Mouse (Mus musculus) midbrain, postnatal 0 days (tissue): ENCODE measurements at regions not wholly inside any gene's neighbourhood (a gene's known extent, or its start where the extent isn't known, plus 50 kb on each side); places are given as distances from the start of the nearest gene placed in this dataset.

ENCODE experiments used
- ATAC-seq: fragments of 200-750 bp; cut with Nextera tagmentation; 2 replicates; pipeline ENCODE4 v1.8.0; 2017; ENCODE audit warnings: moderate number of reproducible peaks, mild to moderate bottlenecking, moderate TSS enrichment, moderate library complexity; ENCODE audit not compliant: low FRiP score
- DNase-seq: peaks from one replicate; pipeline ENCODE4 v3.0.0-alpha.2; 2015; ENCODE audit warnings: low spot score
- H3K27ac ChIP-seq: fragments of 300-500 bp; sonication (generic); 2 replicates; pipeline ENCODE4 v1.5.1; 2014; ENCODE audit warnings: low read depth, mild to moderate bottlenecking, low read length, mixed read lengths
- H3K27me3 ChIP-seq: fragments of 300-500 bp; sonication (generic); 2 replicates; pipeline ENCODE4 v1.6.1; 2014; ENCODE audit warnings: low read length, control low read depth, mixed read lengths; ENCODE audit not compliant: insufficient read depth
- H3K36me3 ChIP-seq: fragments of 300-500 bp; sonication (generic); 2 replicates; pipeline ENCODE4 v1.6.1; 2014; ENCODE audit warnings: low read length, control low read depth, mixed read lengths; ENCODE audit not compliant: insufficient read depth
- H3K4me1 ChIP-seq: fragments of 300-500 bp; sonication (generic); 2 replicates; pipeline ENCODE4 v1.6.1; 2014; ENCODE audit warnings: mild to moderate bottlenecking, control low read depth, antibody characterized with exemption, low read length, mixed read lengths; ENCODE audit not compliant: insufficient read depth
- H3K4me2 ChIP-seq: fragments of 300-500 bp; sonication (generic); 2 replicates; pipeline ENCODE4 v1.6.1; 2014; ENCODE audit warnings: low read depth, mild to moderate bottlenecking, low read length, mixed read lengths; ENCODE audit not compliant: poor library complexity, severe bottlenecking
- H3K4me3 ChIP-seq: fragments of 300-500 bp; sonication (generic); 2 replicates; pipeline ENCODE4 v1.5.1; 2014; ENCODE audit warnings: low read depth, mild to moderate bottlenecking, low read length, moderate library complexity
- H3K9ac ChIP-seq: fragments of 300-500 bp; sonication (generic); replicated peaks from 2 replicates; pipeline ENCODE4 v1.6.1; 2014; ENCODE audit warnings: mild to moderate bottlenecking, low read length, moderate library complexity, mixed read lengths; ENCODE audit not compliant: poor library complexity, severe bottlenecking
- H3K9me3 ChIP-seq: fragments of 300-500 bp; sonication (generic); 2 replicates; pipeline ENCODE4 v1.6.1; 2016; ENCODE audit warnings: low read length, control low read depth
- CTCF ChIP-seq: IDR thresholded peaks from 2 replicates; pipeline ENCODE4 v1.5.1; 2016; ENCODE audit warnings: antibody characterized with exemption, mild to moderate bottlenecking
- WGBS: fragments of 180-500 bp; shearing (Covaris S2); extraction: QIAGEN DNeasy Blood & Tissue Kit; methylation state at CpG from one replicate; pipeline ENCODE4 v1.1.7; 2014; 5-methylcytosine and 5-hydroxymethylcytosine counted together

GRCm38 (mm10) chr4:131677966-131678365, 160.1 kb downstream of the Ptpru start:
- no peak for TF ChIP-seq CTCF

GRCm38 (mm10) chr4:131683176-131683575, 154.9 kb downstream of the Ptpru start:
- no peaks in the 10 kb centered on the region for H3K27me3 ChIP-seq
- DNase-seq: no peak
- 66% methylated on average over 7 of the region's 7 CpGs for WGBS
- H3K9me3 ChIP-seq: no peaks in the 10 kb centered on the region
- no peaks in the 10 kb centered on the region for H3K36me3 ChIP-seq
- no peak for ATAC-seq
- no peak for TF ChIP-seq CTCF
- H3K4me3 ChIP-seq: no peak overlapping the region
- no peak overlapping the region for H3K4me2 ChIP-seq
- no peak overlapping the region for H3K9ac ChIP-seq
- H3K4me1 ChIP-seq: no peaks in the 10 kb centered on the region
- no peak overlapping the region for H3K27ac ChIP-seq

More at GRCm38 (mm10) chr4:131677966-131678365, 160.1 kb downstream of the Ptpru start:
- Histone ChIP-seq H3K4me3 (no peak overlapping the region), H3K36me3 (no peaks in the 10 kb centered on the region), H3K4me2 (no peak overlapping the region), H3K9ac (no peak overlapping the region), H3K27ac (no peak overlapping the region), H3K27me3 (no peaks in the 10 kb centered on the region), H3K9me3 (no peaks in the 10 kb centered on the region), H3K4me1 (no peaks in the 10 kb centered on the region)
- 87% methylated on average over 7 of the region's 7 CpGs for WGBS
- no peak for DNase-seq
- no peak for ATAC-seq

DNA sequence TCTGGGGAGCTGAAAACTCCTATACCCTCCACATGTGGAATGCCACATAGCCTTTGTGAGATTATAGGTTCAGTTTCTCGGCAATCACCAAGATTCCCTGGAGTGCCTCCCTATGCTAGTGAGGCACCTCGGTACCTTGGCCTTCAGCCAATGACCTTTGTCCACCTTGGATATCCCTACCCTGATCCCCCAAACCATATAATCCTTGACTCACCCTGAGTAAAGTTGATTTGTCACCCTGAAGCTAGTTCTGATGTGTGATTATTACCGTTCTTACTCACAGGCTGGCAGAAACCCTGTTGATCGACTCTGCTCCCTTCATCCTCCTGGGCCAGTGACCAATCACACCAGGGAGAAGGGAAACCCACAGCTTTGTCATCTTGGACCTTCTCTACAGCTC, 152.5 kb downstream of the Ptpru start:
- H3K4me3 ChIP-seq: no peak overlapping the region
- H3K4me2 ChIP-seq: no peak overlapping the region
- no peaks in the 10 kb centered on the region for H3K4me1 ChIP-seq
- ATAC-seq (no peak), DNase-seq (no peak)
- no peaks in the 10 kb centered on the region for H3K9me3 ChIP-seq
- 90% methylated on average over 4 of the region's 4 CpGs for WGBS
- H3K36me3 ChIP-seq: no peaks in the 10 kb centered on the region
- no peaks in the 10 kb centered on the region for H3K27me3 ChIP-seq
- no peak overlapping the region for H3K9ac ChIP-seq
- TF ChIP-seq CTCF: no peak
- H3K27ac ChIP-seq: no peak overlapping the region

- H3K27ac ChIP-seq: no peak overlapping the region
- ATAC-seq: no peak; the same call in 1 of the 2 replicates
- H3K9ac ChIP-seq: no peak overlapping the region
- peak; percentile 82 for DNase-seq
- H3K4me2 ChIP-seq: no peak overlapping the region
- H3K27me3 ChIP-seq: no peaks in the 10 kb centered on the region
- peak; percentile 81 for TF ChIP-seq CTCF
- no peak overlapping the region for H3K4me3 ChIP-seq
- H3K9me3 ChIP-seq: no peaks in the 10 kb centered on the region
- H3K36me3 ChIP-seq: no peaks in the 10 kb centered on the region
- WGBS: 9% methylated on average over 5 of the region's 5 CpGs
- no peaks in the 10 kb centered on the region for H3K4me1 ChIP-seq
Measured at GRCm38 (mm10) chr4:131694232-131694631, 143.9 kb downstream of the Ptpru start.

GRCm38 (mm10) chr4:131695941-131696912, 141.9 kb downstream of the Ptpru start:
- no peaks in the 10 kb centered on the region for H3K4me1 ChIP-seq
- no peaks in the 10 kb centered on the region for H3K27me3 ChIP-seq
- H3K9ac ChIP-seq: no peak overlapping the region
- no peak overlapping the region for H3K4me3 ChIP-seq
- H3K9me3 ChIP-seq: no peaks in the 10 kb centered on the region
- no peak for TF ChIP-seq CTCF
- no peaks in the 10 kb centered on the region for H3K36me3 ChIP-seq
- no peak for ATAC-seq
- DNase-seq: no peak
- no peak overlapping the region for H3K4me2 ChIP-seq
- WGBS: 80% methylated on average over 26 of the region's 26 CpGs
- no peak overlapping the region for H3K27ac ChIP-seq
